Mouse (Mus musculus) cerebellum, adult 8-10 months (tissue): ENCODE data around the gene Acadm.
A peak's percentile ranks its signal among the peaks of the same experiment; 100 is the strongest.

Source experiments
- DNase-seq: peaks from one replicate; pipeline ENCODE4 v3.0.0; 2022

Acadm gene

DNA sequence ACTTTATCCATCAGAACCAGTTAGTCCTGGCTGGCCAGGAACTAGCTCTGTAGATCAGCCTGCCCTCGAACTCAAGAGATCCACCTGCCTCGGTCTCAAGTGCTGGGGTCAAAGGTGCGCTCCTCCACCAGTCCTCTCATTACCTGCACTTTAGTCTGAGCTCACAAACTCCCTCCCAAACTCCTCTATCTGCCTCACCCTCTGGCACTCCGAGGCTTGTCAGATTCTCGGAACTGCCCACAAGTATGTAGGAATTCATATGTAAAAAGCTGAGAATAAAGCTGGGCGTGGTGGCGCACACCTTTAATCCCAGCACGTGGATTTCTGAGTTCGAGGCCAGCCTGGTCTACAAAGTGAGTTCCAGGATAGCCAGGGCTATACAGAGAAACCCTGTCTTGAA, 3.9 kb downstream of the Acadm start:
- DNase-seq = no peak

DNA sequence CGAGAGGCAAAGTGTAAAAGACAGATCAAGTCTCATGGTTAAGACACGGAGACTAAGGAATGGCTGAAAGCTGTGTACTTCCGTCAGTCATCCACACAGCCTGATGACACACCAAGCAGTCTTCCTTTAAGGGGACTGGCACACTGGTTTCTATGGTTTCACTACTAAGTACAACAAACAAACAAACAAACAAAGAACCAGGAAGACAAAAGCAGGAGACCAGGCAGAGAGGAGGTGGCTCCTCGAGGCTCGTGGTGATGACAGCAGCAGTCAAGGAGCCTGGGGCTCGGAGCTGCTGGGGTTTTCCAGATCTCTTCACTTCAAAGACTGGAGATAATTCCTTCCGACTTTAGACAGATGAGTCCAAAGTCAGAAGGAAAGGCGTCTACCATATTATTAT, 4.4 kb downstream of the Acadm start:
- no peak for DNase-seq

GRCm38 (mm10) chr3:153937116-153937810, 7.2 kb downstream of the Acadm start:
- DNase-seq = no peak

- no peak for DNase-seq
Measured at GRCm38 (mm10) chr3:153935878-153936277, 8.6 kb downstream of the Acadm start.

GRCm38 (mm10) chr3:153932461-153932860, 12.0 kb downstream of the Acadm start:
- no peak for DNase-seq

DNA sequence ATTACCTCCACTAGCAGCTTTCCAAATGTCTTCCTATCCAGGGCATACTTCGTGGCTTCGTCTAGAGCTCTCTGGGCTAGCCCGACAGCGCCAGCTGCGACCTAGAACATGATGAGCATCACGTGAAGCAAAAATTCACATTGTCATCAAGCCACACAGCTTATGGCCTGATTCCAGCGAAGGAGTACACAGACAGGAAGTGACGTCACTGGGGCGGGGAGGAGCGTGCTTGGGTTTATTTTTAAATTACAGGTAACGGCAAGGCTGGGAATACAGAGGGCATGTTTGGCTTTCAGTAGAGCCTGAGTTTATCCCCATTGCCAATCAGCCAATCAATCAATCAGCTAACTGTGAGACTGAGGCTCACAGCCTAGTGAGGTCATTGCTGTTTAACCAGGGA, 14.9 kb downstream of the Acadm start:
- no peak for DNase-seq

- no peak for DNase-seq
Measured at GRCm38 (mm10) chr3:153926333-153926732, 18.1 kb downstream of the Acadm start.

GRCm38 (mm10) chr3:153921147-153921910, 23.1 kb downstream of the Acadm start:
- DNase-seq = no peak

DNA sequence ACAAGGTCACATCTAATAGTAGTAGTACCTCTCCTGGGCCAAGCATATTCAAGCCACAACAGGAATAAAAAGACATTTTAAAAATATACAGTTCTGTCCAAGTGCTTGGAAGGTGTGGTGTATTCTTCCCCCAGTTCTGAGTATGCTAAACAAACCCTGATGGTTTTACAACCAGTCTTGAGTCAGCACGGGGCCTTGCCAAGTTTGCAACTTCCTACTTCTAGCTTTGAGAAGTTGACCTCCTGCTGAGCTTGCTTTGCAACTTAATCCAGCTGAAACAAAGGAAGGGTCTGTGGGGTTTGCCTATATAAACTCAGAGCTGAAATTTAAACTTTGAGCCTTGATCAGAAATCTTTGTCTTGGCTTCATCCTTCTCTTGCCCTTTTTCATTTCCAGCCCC, 27.2 kb downstream of the Acadm start:
- no peak for DNase-seq

DNA sequence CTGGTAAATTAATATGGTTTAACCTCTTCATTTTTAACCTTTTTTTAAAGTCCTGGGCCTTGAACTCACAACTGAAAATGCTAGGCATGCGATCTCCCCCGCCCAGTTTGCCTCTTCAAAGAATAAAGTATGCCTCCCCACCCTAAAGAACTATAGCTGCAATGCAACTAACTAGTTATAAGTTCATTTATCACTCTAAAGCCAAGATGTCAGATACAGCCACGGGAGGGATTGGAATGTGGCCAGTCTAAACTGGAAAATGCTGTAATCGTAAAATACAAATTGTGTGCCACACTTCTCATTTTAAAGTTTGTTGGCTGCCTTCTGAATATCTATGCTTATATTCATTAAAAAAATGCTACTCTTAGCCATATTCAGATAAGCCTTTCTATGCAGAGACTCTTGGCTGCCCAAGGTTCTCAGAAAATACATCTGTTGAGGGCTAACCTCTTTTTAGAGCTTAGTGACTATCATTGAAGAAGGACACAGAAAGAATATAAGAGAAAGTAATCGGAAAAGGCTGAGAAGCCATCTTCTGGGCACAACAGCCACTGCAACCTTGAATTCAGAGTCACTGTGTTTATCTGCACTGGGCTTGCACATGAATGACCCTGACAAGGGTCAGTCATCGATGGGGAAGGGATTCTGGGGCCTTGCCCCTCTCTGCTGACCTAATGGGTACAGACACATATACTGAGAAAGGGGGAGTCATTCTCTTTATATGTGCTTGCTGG, 30.8 kb downstream of the Acadm start:
- no peak for DNase-seq

DNA sequence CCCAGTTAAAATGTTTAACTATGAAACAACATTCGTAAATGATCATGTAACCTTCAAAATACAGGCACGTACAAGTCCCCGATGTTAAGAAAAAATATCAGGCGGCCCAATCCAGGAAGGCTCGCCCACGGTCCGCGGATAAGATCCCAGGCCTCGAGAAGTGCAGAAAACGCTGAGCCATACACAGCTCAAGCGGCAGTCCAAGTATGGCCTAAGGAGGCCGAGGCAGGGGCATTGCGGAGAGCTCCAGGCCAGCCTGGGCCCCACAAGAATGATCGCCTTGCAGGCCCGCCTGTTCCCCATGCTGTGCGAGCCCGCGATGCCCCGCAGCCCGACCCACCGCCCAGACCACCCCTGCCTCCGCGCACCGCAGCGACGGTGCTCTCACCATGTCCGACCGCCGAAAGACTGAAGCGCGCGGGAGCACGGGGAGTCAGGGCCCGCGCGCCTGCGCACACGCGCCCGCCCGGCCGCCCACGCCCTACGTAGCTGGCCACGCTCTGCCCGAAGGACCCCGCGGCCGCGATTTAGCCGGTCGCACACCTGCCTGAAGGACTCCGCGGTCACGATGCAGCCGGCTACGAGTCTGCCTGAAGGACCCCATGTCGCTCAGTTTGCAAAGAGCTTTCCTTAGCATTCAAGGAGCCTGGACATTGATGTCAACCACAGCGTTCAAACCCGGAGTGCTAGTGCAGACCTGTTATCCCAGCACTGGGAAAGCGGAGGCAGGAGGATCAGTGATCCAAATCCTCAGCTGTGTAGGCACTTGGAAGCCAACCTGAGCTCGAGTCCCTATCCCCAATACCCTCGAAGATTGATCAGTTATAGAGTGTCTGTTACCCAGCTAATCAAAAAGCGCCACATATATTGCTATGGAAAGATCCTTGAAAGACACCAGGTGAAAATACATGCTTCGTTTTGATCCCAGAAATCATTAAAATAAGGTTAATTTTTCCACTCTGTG, 31.6 kb downstream of the Acadm start, which contains the start of gene Rabggtb:
TSS of gene Rabggtb (minus strand) at position 464 of the 964 bp plus-strand sequence.
- DNase-seq = peak; percentile 94

DNA sequence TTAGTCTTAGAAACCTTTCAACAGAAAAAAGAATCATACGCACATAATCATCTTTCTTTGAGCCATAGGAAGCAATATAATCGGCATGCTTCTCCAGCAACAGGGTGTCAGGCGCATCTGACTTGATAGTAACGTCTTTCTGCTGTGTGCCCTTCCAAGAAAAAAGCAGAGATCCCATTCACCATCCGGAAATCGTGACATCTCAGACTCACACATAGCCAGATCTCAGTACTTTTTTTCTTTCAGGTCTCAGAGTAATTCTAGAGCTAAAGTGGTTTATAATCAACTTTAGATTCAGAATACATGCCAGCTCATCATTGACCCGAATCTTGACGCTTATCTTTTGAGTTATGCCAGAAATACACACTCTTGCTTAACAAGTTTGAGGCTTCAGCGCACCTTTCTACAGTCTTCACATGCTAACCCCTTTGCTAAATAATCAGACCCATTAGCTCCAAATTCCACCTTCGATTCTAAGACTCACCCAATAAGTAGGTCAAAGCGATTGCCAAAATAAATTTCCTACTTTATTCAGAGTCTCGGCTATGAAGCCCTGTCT, 32.5 kb downstream of the Acadm start:
- no peak for DNase-seq

DNA sequence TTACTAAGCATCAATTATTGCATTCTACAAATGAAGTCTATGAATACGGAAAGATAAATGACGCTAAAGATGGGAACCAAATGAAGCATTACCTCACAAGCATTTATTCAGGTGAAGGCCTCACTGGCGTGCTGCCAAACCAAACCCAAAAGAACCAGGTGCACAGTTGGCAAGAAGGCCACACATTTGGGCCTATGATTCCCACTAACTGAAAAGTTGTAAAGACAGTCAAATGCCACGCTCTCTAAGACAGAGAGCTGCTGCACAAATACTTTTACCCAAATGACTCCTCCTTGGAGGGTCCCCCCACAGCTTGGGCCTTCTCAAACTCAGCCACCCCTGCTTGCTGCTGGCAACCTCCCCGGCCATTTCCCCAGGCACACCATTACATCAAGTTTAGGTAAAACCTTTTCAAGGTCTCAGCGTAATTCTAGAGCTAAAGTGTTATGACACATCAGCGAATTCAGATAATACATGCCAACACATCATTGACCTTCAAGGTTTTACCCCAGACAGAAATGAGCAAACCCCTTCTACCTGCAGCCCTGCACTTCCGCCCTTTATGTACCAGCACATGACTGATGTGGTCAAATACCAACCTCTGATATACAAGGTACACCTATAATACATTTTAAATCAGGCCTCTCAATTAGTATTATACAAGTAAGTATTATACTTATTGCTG, 33.1 kb downstream of the Acadm start:
- DNase-seq = no peak

DNA sequence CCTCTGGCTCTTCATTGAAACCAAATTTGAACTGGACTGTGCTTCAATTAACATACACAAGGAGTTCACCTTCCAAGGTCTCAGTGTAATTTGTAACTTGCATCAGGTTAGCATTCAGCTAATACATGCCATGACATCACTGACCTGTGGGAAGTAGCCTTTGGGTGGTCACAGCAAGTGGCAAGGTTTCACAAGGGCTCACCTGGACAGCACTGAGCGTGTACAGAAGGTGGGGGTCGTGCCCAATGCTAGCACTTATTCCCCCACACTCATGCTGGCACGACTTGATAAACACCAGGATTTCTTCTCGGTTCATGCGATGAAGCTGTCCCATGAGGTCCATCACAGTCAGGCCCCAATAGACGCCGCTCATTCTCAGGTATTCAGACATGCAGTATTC, 33.9 kb downstream of the Acadm start:
- DNase-seq = no peak

DNA sequence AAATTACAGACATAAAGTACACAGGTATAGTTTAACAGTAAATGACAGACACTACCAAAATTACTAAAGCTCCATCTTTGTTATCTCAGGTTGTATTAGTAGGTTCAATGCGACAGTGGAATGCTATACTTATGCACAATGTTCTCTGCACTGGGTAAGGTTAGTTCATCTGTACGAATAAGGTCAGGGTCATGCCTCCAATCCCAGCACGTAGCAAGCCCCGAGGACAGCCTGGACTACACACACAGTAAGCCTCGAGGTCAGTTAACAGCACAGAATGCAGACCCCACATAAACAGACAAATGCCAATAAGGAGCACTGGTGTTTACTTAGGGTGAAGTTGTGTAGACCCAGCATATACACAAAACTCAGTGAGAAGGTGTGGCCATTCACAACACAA, 35.5 kb downstream of the Acadm start:
- DNase-seq = no peak

DNA sequence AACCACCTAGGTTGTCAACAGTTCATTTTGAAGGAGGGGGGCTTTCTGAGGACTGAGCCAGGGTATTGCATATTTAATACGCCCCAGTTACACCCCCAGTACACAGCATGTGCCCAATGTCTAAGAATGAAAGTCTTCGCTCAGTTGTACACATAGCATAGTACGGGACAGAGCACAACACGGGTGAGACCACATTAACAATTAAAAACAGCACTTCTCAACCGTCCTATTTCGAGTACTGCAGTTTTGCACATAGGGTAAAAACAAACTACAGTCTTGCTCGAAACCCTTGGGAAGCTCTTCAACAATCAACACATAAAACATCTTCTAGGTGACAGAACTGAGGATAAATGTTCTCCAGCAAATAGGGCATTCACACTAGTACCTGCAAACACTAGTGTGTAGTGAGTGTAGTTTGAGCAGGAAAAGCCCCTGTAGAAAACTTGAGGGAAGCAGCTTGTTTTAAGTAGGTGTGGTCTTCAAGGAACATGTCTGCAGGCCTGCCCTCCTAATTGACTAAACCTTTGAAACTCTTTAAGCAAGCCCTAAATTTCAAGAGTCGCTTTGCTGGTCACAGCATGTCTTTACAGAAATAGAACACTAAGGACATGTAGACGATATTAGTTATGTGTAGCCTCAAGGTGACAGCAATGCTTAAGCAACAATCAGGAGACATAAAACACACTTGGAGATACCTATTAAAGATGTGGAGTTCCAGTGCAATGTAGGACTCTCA, 38.1 kb downstream of the Acadm start, which contains the start of gene Msh4:
TSS of gene Msh4 (minus strand) at position 3 of the 736 bp plus-strand sequence.
- no peak for DNase-seq

- DNase-seq = no peak
Measured at GRCm38 (mm10) chr3:153905251-153906135, 38.9 kb downstream of the Acadm start.

DNA sequence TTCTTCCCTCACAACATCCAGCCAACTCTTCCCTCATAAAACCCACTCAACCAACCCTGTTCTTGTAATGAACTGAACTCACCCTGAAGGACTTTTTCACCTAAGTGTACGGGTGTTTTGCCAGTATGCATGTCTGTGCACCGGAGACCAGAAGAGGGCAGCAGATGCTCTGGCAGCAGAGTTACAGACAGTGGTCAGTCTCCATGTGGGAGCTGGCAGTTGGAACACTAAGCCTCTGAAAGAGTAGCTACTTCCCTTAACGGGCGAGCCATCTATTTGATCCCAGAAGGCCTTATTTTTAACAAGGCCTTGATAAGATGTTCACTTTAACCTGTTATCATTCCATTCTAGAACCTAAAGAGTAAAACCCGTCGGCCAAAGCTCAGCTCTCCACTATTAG, 39.8 kb downstream of the Acadm start:
- DNase-seq = no peak

- DNase-seq = no peak
Measured at GRCm38 (mm10) chr3:153902595-153902994, 41.8 kb downstream of the Acadm start.

GRCm38 (mm10) chr3:153901904-153902303, 42.5 kb downstream of the Acadm start:
- no peak for DNase-seq
